Mouse (Mus musculus): ENCODE measurements around the gene Car11. TPM values are rescaled to one million over a fixed set of nuclear protein-coding genes. Genes with fewer than 3 reads are reported as not detected.

Gene Car11
- total RNA-seq, 2 experiments from 2014 or later: 184 to 211 TPM

DNA sequence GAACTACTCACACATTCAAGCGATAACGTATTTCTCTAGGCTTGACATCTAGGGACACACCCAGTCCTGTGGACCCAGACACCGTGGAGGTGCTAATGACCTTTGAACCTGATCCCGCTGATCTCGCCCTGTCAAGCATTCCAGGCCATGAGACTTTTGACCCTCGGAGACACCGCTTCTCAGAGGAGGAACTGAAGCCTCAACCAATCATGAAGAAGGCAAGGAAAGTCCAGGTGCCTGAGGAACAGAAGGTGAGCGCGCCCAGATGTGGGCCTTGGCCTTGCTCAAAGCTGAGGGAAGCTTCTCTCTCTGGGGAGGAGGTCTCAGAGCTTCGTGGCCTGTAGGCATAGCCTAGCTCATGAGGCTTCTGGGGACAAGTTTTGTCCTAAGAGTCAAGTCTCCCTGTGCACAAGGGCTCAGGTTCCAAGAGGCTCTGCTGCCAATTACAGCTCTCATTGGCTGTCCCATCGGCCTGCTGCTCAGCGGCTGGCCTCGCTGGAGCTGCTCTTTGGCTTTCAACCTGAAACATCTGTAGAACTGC is 8.6 kb downstream of the Car11 start:
- H3K27ac ChIP-seq: peak overlapping the region; percentile 99
- DNase-seq (ENCODE audit: low spot score in 2 of 2): no peak
- peak overlapping the region; percentile 72 for H3K4me3 ChIP-seq
- no peak for TF ChIP-seq CTCF (conservative IDR thresholded peaks at IDR 0.05)

DNA sequence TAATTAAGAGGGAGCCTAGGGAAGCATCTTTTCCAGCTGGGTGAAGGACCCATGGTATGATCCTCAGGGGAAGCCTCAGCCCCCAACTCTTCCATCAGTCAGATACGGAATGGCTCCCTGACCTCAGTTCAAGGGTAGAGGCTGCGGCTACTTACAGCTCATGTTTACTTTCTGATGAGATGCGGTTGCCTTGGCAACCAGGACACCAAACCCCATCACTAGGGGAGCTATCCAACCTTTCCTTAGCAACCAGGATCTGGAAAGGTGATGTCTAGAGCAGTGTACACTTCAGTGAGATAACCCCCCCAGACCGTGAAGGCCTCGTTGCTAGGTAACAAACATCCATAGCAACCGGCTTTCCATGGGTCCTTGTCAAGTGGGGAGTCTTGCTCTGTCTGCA is 9.4 kb downstream of the Car11 start:
- no peak overlapping the region; the same call in 1 of the 2 replicates for H3K4me3 ChIP-seq
- no peak for DNase-seq (ENCODE audit: low spot score in 2 of 2)

DNA sequence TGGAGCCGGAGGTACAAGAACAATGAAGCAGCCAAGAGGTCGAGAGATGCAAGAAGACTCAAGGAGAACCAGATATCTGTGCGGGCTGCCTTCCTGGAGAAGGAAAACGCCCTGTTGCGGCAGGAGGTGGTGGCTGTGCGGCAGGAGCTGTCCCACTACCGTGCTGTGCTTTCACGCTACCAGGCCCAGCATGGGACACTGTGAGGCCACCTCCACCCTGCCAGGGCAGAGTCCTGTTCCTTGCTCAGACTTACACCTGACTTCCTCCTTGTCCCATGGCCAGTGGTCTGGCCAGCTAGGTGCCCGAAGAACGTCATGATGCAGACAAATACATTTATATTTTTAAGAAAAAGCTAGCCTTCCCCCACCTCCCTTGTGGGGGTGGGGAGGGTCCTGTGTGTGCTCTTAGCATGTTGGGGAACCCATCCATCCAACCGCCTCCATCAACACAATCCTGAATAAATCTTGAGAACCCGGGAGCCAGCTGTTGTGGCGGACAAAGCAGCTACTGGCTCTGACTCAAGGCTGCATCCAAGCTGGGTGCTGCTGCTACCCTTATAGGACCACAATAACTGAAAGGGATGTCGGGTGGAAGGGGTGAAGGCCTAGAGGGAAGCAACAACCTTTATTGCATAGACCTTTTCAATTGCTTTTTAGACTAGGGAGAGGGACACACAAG is 10.2 kb downstream of the Car11 start:
- DNase-seq (ENCODE audit: low spot score in 2 of 2): no peak
- peak overlapping the region; percentile 99 for H3K27ac ChIP-seq

More for the DNA sequence above, 9.4 kb downstream of the Car11 start:
- TF ChIP-seq CTCF (conservative IDR thresholded peaks at IDR 0.05): no peak
- peak overlapping the region; percentile 99 for H3K27ac ChIP-seq

DNA sequence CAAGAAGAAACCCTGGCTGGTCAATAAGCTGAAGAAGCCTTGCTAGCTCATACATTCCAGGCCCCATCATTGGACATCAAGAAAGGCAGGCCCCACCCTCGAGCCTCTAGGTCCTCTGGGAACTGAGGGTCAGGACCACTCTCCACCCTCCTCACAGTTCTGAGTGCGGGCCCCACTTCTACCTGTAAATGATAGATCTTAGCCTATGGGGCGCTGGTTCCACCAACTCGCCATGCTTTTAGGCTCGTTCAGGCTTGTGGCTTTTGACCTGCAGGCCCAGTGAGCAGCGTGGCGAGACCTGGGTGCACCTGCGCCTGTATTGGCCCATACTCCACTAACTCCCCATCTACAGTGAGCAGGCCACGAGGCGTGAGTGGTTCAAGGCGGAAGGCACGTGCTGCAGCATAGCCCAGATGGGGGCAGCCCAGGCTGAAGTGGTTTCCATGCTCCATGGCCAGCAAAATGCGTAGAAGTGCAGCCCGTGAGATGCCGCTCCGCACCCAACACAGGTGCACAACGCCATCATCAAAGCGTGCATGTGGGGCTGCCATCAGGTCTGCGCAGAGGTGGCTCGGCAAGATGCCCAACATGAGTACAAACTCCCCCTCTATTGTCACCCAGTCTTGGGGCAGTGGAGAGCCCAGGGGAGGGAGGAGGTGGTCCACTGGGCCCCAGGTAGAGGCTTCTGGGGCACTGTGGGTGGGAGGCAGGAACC is 11.0 kb downstream of the Car11 start:
- Histone ChIP-seq H3K27ac (peak overlapping the region; percentile 99; the same call in 1 of the 2 replicates), H3K4me3 (no peak overlapping the region)
- no peak for TF ChIP-seq CTCF (conservative IDR thresholded peaks at IDR 0.05)
- DNase-seq (ENCODE audit: low spot score in 2 of 2): no peak

More for the DNA sequence above, 10.2 kb downstream of the Car11 start:
- TF ChIP-seq CTCF (conservative IDR thresholded peaks at IDR 0.05): no peak
- H3K4me3 ChIP-seq: no peak overlapping the region; the same call in 1 of the 2 replicates

DNA sequence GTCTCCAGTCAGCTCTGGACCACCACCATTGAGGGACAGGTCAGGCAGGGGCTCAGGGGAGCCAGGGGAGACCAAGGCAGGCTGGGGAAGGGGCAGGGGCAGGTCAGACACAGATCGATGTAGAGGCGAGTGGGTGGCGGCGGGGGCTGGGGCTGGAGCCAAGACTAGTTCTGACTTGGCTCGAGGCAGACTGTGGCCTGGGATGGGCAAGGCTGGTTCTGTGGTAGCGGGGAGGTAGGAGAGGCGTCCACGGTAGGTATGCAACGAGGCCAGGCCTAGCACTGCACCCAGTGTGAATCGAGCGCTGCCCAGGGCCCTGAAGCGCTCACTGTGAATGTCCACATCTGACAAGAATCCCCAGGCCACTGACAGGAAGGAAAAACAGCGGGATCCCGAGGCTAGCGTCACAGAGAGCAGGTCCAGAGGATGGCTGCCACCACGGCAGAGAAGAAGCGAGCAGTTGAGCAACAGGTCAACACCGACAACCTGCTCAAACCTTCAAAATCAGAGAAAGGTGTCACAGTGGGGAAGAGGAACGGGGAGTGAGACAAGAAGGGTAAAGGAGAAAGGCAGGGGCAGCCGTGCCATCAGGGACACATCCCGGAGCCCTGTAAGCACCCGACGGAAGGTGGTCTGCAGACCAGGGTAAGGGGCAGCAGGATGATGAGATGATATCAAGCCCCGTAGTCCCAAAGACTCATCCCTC is 11.8 kb downstream of the Car11 start:
- Histone ChIP-seq H3K4me3 (no peak overlapping the region), H3K27ac (peak overlapping the region; percentile 99; the same call in 1 of the 2 replicates)
- DNase-seq (ENCODE audit: low spot score in 2 of 2): no peak
- TF ChIP-seq CTCF (conservative IDR thresholded peaks at IDR 0.05): no peak

DNA sequence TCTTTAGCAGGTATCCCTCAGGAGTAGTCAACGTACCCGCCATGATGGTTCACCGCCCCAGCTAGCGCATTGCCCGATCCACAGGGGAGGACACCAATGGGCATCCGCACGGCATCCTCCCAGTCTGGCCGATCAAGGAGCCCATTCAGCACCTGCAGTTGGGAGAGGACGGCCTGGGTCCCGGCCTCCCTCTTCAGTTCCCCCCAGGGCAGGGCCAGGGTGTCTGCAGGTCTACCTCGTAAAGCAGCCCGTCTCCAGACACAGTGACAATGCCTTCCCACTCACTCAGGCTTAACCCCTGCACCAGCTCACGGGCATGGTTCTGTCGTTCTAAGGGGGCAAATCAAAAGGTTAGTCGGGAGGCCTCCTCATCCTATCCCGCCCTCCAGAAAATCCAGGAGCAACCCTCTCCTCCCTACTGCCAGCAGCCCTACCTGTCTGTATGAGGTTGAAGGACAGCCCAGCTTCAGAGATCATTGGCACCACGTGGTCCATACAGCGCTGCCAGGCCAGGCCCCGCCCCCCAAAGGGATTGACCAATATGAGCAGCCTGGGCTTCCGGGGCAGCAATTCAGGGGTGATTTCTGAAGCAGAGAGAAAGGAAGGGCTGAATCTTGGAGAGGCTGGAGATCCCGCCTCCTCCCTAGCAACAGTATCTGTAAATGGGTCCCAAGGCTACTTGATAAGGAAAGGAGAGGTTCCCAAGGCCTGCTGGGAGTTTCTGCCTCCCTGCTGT is 12.5 kb downstream of the Car11 start:
- H3K27ac ChIP-seq: peak overlapping the region; percentile 8; the same call in 1 of the 2 replicates
- DNase-seq (ENCODE audit: low spot score in 2 of 2): no peak
- no peak for TF ChIP-seq CTCF (conservative IDR thresholded peaks at IDR 0.05)
- H3K4me3 ChIP-seq: no peak overlapping the region

DNA sequence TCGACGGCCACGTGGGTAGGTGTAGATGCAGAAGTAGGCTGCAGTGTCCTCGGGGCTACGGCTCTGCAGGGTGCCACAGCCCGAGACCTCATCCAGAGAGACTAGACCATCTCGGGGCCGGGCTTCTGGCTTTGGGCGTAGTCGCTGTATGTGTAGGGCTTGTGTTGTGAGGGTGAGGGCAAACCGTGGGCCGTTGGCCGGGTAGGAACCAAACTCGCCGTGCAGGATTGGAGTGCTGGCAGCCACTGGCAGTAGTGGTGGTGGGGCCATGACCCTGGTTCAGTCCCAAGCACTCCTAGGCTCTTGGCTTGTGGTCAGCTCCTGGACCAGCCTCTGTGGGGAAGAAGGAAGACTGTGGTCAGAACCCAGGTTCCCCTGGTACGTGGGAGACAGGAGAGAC is 13.8 kb downstream of the Car11 start:
- no peak for TF ChIP-seq CTCF (conservative IDR thresholded peaks at IDR 0.05)
- H3K27ac ChIP-seq: no peak overlapping the region

DNA sequence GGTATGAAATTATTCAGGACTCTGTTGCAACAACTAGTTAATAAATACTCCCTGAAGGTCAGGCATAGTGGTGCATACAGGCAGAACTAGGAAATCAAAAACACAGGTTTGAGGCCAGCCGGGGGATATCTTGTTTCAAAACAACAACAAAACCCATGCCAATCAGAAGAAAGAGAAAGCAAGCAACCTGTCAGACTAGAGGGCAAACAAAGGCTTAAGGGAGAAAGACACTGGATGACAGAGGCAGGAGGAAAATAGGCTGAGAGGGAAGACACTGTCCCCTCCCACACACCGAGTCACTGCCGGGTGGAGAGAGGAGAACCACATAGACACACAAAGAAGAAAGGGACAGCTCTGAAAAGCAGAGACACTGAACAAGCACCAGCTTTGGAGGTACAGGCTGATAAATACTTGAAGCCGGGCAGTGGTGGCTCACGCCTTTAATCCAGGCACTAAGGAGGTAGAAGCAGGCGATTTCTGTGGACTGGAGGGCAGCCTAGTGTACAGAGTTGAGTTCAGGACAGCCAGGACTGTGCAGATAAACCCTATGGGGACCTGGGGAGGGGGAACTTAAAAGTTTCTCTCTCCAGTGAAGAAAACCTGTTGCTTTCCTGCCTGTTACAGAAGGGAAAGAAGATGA is 14.4 kb downstream of the Car11 start:
- H3K27ac ChIP-seq: peak overlapping the region; percentile 88
- TF ChIP-seq CTCF (conservative IDR thresholded peaks at IDR 0.05): no peak
- H3K4me3 ChIP-seq: peak overlapping the region; percentile 77

More for the DNA sequence above, 13.8 kb downstream of the Car11 start:
- no peak overlapping the region for H3K4me3 ChIP-seq
- no peak for DNase-seq (ENCODE audit: low spot score in 2 of 2)

DNA sequence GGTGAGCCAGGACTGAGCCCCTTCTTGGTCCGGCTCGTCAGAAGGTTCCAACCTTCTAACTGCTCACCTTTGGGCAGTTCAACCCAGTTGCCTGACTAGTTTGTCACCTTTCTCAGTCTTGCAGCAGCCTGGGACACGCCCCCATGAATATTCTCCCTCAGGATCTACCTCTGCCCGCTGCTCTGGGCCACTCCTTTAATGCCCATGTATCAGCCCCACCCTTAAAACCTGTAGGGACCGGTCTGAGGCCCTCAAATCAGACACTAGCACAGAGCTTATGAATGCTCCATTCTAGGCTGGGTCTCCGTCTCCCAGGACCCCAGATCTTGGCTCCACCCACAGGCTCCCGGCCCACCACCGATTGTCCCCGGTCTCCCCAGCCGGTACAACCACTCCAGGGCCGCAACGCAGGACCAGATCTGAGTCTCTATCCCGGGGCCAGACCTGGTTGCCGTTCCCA is 15.0 kb downstream of the Car11 start:
- no peak for TF ChIP-seq CTCF (conservative IDR thresholded peaks at IDR 0.05)
- no peak for DNase-seq (ENCODE audit: low spot score in 2 of 2)
- Histone ChIP-seq H3K27ac (peak overlapping the region; percentile 88), H3K4me3 (peak overlapping the region; percentile 77)

More for the DNA sequence above, 14.4 kb downstream of the Car11 start:
- DNase-seq (ENCODE audit: low spot score in 2 of 2): no peak

DNA sequence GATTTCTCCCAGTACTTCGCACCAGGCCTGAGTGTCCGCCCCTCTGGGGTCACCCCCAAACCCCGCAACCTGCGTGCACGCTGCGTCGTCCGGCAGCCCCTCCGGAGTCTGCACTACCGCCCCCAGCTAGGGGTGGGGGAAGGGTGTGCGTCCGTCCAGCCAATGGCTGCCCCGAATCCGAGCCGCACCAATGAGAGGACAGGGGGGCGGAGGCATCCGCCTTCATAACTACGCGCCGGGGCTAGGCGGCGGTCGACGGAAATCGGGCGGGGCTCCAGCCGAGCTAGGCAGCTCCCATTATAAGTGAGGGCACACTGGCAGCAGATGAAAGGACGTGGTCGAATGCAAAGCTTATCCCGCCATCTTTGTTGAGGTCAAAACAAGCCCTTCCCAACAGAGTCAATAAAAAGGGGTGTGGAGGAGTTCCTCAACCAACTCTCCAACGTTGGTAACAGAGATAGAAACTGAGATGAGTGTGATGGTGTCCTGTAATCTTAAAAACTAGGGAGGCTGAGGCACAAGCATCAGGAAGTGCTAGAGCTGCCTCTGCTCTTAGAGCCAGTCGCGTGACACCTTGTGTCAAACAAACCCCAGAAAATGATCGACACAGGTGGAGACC is 15.6 kb downstream of the Car11 start, which contains the start of gene Rpl18:
Rpl18 (plus strand) TSS at position 368 of the 619 bp plus-strand sequence.
- TF ChIP-seq CTCF (conservative IDR thresholded peaks at IDR 0.05): 0 out of 2 replicates have a peak, but pooled peaks have one; percentile 5
- H3K27ac ChIP-seq: peak within 1 kb of the TSS; percentile 88
- DNase-seq (ENCODE audit: low spot score in 2 of 2): peak; percentile 98 to 99
- H3K4me3 ChIP-seq: peak within 1 kb of the TSS; percentile 80
